Mouse (Mus musculus) c-Kit-positive CD71-positive TER-119-positive erythroid progenitor cells, embryonic 14.5 days (primary cell): ENCODE data around the gene Carmil1.

Experiments used
- DNase-seq: peaks from one replicate; pipeline ENCODE4 v3.0.0-alpha.2; 2013; ENCODE audit warnings: low spot score

Gene Carmil1

GRCm38 (mm10) chr13:24104016-24104415, 176.6 kb downstream of the Carmil1 start:
- no peak for DNase-seq

- DNase-seq, result no peak
These were observed 177.4 kb downstream of the Carmil1 start for GRCm38 (mm10) chr13:24103152-24103551.

GRCm38 (mm10) chr13:24102256-24102655, 178.3 kb downstream of the Carmil1 start:
- no peak for DNase-seq

GRCm38 (mm10) chr13:24101157-24102130, 179.2 kb downstream of the Carmil1 start:
- no peak for DNase-seq

GRCm38 (mm10) chr13:24100516-24101094, 180.0 kb downstream of the Carmil1 start:
- DNase-seq, result no peak

GRCm38 (mm10) chr13:24096573-24096972, 184.0 kb downstream of the Carmil1 start:
- DNase-seq, result no peak

GRCm38 (mm10) chr13:24094825-24095547, 185.6 kb downstream of the Carmil1 start:
- no peak for DNase-seq

GRCm38 (mm10) chr13:24093108-24093507, 187.5 kb downstream of the Carmil1 start:
- no peak for DNase-seq

GRCm38 (mm10) chr13:24092073-24092472, 188.5 kb downstream of the Carmil1 start:
- no peak for DNase-seq

GRCm38 (mm10) chr13:24082153-24082552, 198.4 kb downstream of the Carmil1 start:
- no peak for DNase-seq

GRCm38 (mm10) chr13:24081698-24082097, 198.9 kb downstream of the Carmil1 start:
- DNase-seq, result no peak

GRCm38 (mm10) chr13:24072588-24072987, 208.0 kb downstream of the Carmil1 start:
- DNase-seq, result no peak

GRCm38 (mm10) chr13:24067553-24067952, 213.0 kb downstream of the Carmil1 start:
- DNase-seq, result no peak

GRCm38 (mm10) chr13:24065536-24065935, 215.1 kb downstream of the Carmil1 start:
- DNase-seq, result no peak

GRCm38 (mm10) chr13:24062770-24063169, 217.8 kb downstream of the Carmil1 start:
- no peak for DNase-seq

- DNase-seq, result no peak
These were observed 225.3 kb downstream of the Carmil1 start for GRCm38 (mm10) chr13:24055072-24055869.

GRCm38 (mm10) chr13:24051496-24051895, 229.1 kb downstream of the Carmil1 start:
- DNase-seq, result no peak

GRCm38 (mm10) chr13:24050330-24050729, 230.3 kb downstream of the Carmil1 start:
- no peak for DNase-seq

GRCm38 (mm10) chr13:24049267-24050034, 231.1 kb downstream of the Carmil1 start:
- DNase-seq, result no peak

GRCm38 (mm10) chr13:24048611-24049010, 232.0 kb downstream of the Carmil1 start:
- no peak for DNase-seq

GRCm38 (mm10) chr13:24045271-24045670, 235.3 kb downstream of the Carmil1 start:
- no peak for DNase-seq
